Mouse (Mus musculus) CH12.LX (cell line): ENCODE results near the gene Kcna6. TPM values are rescaled to one million over a fixed set of nuclear protein-coding genes. Genes with fewer than 3 reads are reported as not detected.
A peak's percentile ranks its signal among the peaks of the same experiment; 100 is the strongest.

Experiments
- DNase-seq: peaks from one replicate; pipeline ENCODE4 v3.0.0-alpha.2; 2013; ENCODE audit errors: extremely low read depth
- H3K27ac ChIP-seq: 2 replicates; pipeline ENCODE4 v1.5.1; 2012; ENCODE audit warnings: low read depth, mild to moderate bottlenecking, control low read depth, moderate library complexity; ENCODE audit not compliant: insufficient read depth
- H3K27me3 ChIP-seq: replicated peaks from 2 replicates; pipeline ENCODE3; 2012; ENCODE audit warnings: inconsistent platforms
- H3K36me3 ChIP-seq, 2 experiments: replicated peaks in 1 of 2; 2 replicates each; pipeline versions ENCODE3 to v1.6.1; 2012; ENCODE audit warnings: inconsistent platforms in 1 of 2, low read length in 1 of 2, mild to moderate bottlenecking in 1 of 2, mixed read lengths in 1 of 2, moderate library complexity in 1 of 2; ENCODE audit not compliant: control insufficient read depth in 1 of 2, insufficient read depth in 1 of 2
- H3K4me1 ChIP-seq, 2 experiments: 2 replicates each; pipeline ENCODE4 v1.6.1; 2012; ENCODE audit warnings: inconsistent platforms in 1 of 2, moderate library complexity in 1 of 2; ENCODE audit not compliant: insufficient read depth in 2 of 2, control insufficient read depth in 1 of 2
- H3K4me2 ChIP-seq: 2 replicates; pipeline ENCODE4 v1.6.1; 2012; ENCODE audit warnings: low read depth, mild to moderate bottlenecking, control low read depth; ENCODE audit not compliant: poor library complexity, insufficient read depth, severe bottlenecking
- H3K4me3 ChIP-seq, 3 experiments: fragments of 150-350 bp in 1 of 3; sonication (generic) in 1 of 3; replicated peaks in 1 of 3; 2 replicates each; pipeline versions ENCODE3 to v1.5.1; 2011 to 2012; ENCODE audit warnings: low read depth in 2 of 3, low read length in 2 of 3, mild to moderate bottlenecking in 2 of 3, moderate library complexity in 2 of 3, control low read depth in 1 of 3, improper control_type of control experiment in 1 of 3, inconsistent platforms in 1 of 3, mixed read lengths in 1 of 3; ENCODE audit not compliant: poor library complexity in 1 of 3
- H3K79me2 ChIP-seq: replicated peaks from 2 replicates; pipeline ENCODE4 v1.6.1; 2012; ENCODE audit warnings: mild to moderate bottlenecking, moderate library complexity; ENCODE audit not compliant: control insufficient read depth, poor library complexity, insufficient read depth, severe bottlenecking; ENCODE audit errors: extremely low read depth
- H3K9ac ChIP-seq: 2 replicates; pipeline ENCODE4 v1.6.1; 2012; ENCODE audit warnings: low read depth, mild to moderate bottlenecking, control low read depth, moderate library complexity; ENCODE audit not compliant: insufficient read depth
- H3K9me3 ChIP-seq: replicated peaks from 2 replicates; pipeline ENCODE3; 2012; ENCODE audit warnings: low read length, inconsistent platforms, mixed read lengths
- CTCF ChIP-seq, 2 experiments: IDR thresholded peaks in 1 of 2; conservative IDR thresholded peaks in 1 of 2; 2 replicates each; pipeline ENCODE4 v1.5.1; 2011 to 2012; ENCODE audit warnings: low read depth in 2 of 2, low read length in 2 of 2, improper control_type of control experiment in 1 of 2, inconsistent platforms in 1 of 2, mild to moderate bottlenecking in 1 of 2, moderate library complexity in 1 of 2
- E2F4 ChIP-seq: IDR thresholded peaks from 2 replicates; pipeline ENCODE4 v1.6.1; 2011; ENCODE audit warnings: low read depth, low read length, improper control_type of control experiment; ENCODE audit not compliant: insufficient replicate concordance
- ELF1 ChIP-seq: IDR thresholded peaks from 2 replicates; pipeline ENCODE4 v1.6.1; 2014; ENCODE audit warnings: low read depth, mild to moderate bottlenecking, inconsistent platforms, low read length, improper control_type of control experiment
- EP300 ChIP-seq: IDR thresholded peaks from 2 replicates; pipeline ENCODE4 v1.6.1; 2011; ENCODE audit warnings: low read length, improper control_type of control experiment
- ETS1 ChIP-seq: conservative IDR thresholded peaks from 2 replicates; pipeline ENCODE4 v1.6.1; 2012; ENCODE audit warnings: low read depth, mild to moderate bottlenecking, inconsistent platforms, low read length, improper control_type of control experiment, moderate library complexity
- HCFC1 ChIP-seq: IDR thresholded peaks from 2 replicates; pipeline ENCODE4 v1.6.1; 2012; ENCODE audit warnings: low read depth, mild to moderate bottlenecking, inconsistent platforms, low read length, improper control_type of control experiment
- JUN ChIP-seq: IDR thresholded peaks from 2 replicates; pipeline ENCODE4 v1.6.1; 2011; ENCODE audit warnings: low read depth, mild to moderate bottlenecking, low read length, improper control_type of control experiment, moderate library complexity; ENCODE audit not compliant: insufficient read depth
- JUND ChIP-seq: conservative IDR thresholded peaks from 2 replicates; pipeline ENCODE4 v1.6.1; 2011; ENCODE audit warnings: low read depth, low read length, improper control_type of control experiment
- KAT2A ChIP-seq: IDR thresholded peaks from 2 replicates; pipeline ENCODE4 v1.6.1; 2012; ENCODE audit warnings: low read length, improper control_type of control experiment, inconsistent platforms; ENCODE audit not compliant: insufficient replicate concordance
- MAX ChIP-seq: IDR thresholded peaks from 2 replicates; pipeline ENCODE4 v1.6.1; 2011; ENCODE audit warnings: low read length, improper control_type of control experiment
- MEF2A ChIP-seq: IDR thresholded peaks from 2 replicates; pipeline ENCODE4 v1.6.1; 2014; ENCODE audit warnings: low read depth, mild to moderate bottlenecking, inconsistent platforms, low read length, improper control_type of control experiment, borderline replicate concordance
- MXI1 ChIP-seq: IDR thresholded peaks from 2 replicates; pipeline ENCODE4 v1.6.1; 2011; ENCODE audit warnings: mild to moderate bottlenecking, low read depth, low read length, improper control_type of control experiment
- NRF1 ChIP-seq: IDR thresholded peaks from 2 replicates; pipeline ENCODE4 v1.6.1; 2014; ENCODE audit warnings: low read depth, mild to moderate bottlenecking, inconsistent platforms, low read length, improper control_type of control experiment, moderate library complexity
- PAX5 ChIP-seq: IDR thresholded peaks from 2 replicates; pipeline ENCODE4 v1.6.1; 2012; ENCODE audit warnings: low read length, inconsistent platforms, mixed read lengths
- POLR2AphosphoS2 ChIP-seq: IDR thresholded peaks from 2 replicates; pipeline ENCODE4 v1.6.1; 2011; ENCODE audit warnings: low read depth, low read length, improper control_type of control experiment
- RAD21 ChIP-seq: IDR thresholded peaks from 2 replicates; pipeline ENCODE4 v1.6.1; 2011; ENCODE audit warnings: low read depth, mild to moderate bottlenecking, low read length, improper control_type of control experiment, moderate library complexity
- SIN3A ChIP-seq: IDR thresholded peaks from 2 replicates; pipeline ENCODE4 v1.6.1; 2012; ENCODE audit warnings: low read length, improper control_type of control experiment, inconsistent platforms
- SMC3 ChIP-seq: IDR thresholded peaks from 2 replicates; pipeline ENCODE4 v1.6.1; 2011; ENCODE audit warnings: low read depth, low read length, improper control_type of control experiment
- USF1 ChIP-seq: IDR thresholded peaks from 2 replicates; pipeline ENCODE4 v1.6.1; 2014; ENCODE audit warnings: low read depth, mild to moderate bottlenecking, inconsistent platforms, low read length, improper control_type of control experiment
- ZMIZ1 ChIP-seq: IDR thresholded peaks from 2 replicates; pipeline ENCODE4 v1.6.1; 2012; ENCODE audit warnings: low read depth, mild to moderate bottlenecking, inconsistent platforms, low read length, improper control_type of control experiment
- ZNF384 ChIP-seq: IDR thresholded peaks from 2 replicates; pipeline ENCODE4 v1.6.1; 2012; ENCODE audit warnings: low read depth, low read length, improper control_type of control experiment, inconsistent platforms
- dilution Hi-C: fragments of 300-500 bp; cut with MboI; formaldehyde crosslinking; loops from 2 replicates; pipeline ENCODE4 v1.14.3; 2020; ENCODE audit warnings: low sequenced_read_pairs; ENCODE audit not compliant: extremely low pct_unique_long_range_greater_than_20kb, extremely low pct_ligation_motif_present
- in situ Hi-C: fragments of 300-500 bp; cut with MboI; formaldehyde crosslinking; loops from 3 replicates; pipeline ENCODE4 v1.14.3; 2019; ENCODE audit warnings: low sequenced_read_pairs, low pct_ligation_motif_present, low pct_unique_long_range_greater_than_20kb, mixed read lengths
- polyA plus RNA-seq: library from polyadenylated mRNA; unstranded; fragments of >175 nt; gene quantifications from 2 replicates; pipeline ENCODE4 v1.2.1, GENCODE M21; 2012; ENCODE audit warnings: low read depth; ENCODE audit not compliant: insufficient read length
- total RNA-seq, 2 experiments: library from RNA; depleted of rRNA; stranded (reverse); fragments of 300-350 nt in 1 of 2; fragments of >200 nt in 1 of 2; gene quantifications; 2 replicates each; pipeline ENCODE4 v1.2.3; 2012 to 2014

Kcna6 gene
- total and polyA plus RNA-seq, 3 experiments, result not detected

DNA sequence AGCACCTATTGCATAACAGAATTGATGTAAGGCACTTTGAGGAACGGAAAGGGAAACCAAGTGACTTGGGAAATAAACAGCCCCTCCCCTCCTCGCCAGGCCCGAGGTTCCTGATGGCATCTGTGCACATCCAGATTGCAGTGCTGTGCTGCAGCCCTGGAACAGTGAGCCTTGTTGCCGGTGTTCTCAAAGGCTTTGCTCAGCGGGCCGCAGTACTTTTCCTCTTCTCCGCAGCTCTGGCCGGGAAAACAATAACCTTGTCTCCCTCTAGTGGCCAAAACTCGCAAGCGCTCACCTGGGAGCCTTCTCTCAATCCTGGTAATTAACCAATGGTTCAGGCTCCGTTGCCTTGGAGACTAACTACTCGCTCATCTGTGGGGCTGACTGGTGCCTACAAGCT, 38.4 kb downstream of the Kcna6 start:
- Histone ChIP-seq H3K4me3 (peak overlapping the region in 1 of 3 experiments; percentile 23), H3K27me3 (peaks cover 92% of the 10 kb centered on the region)
- dilution Hi-C loops, result no loop called here

GRCm38 (mm10) chr6:126701196-126701595, 39.3 kb downstream of the Kcna6 start:
- dilution Hi-C loops (no loop called here), in situ Hi-C loops (no loop called here)
- no peak for DNase-seq
- H3K27me3 ChIP-seq, result peaks cover 92% of the 10 kb centered on the region
- no peak overlapping the region for H3K27ac ChIP-seq
- peaks cover 0 to 4% of the 10 kb centered on the region in 2 experiments; a peak in 1 of 4 replicates for H3K4me1 ChIP-seq
- H3K79me2 ChIP-seq, result no peaks in the 10 kb centered on the region
- H3K4me2 ChIP-seq, result no peak overlapping the region
- no peaks in the 10 kb centered on the region for H3K9me3 ChIP-seq
- no peak for TF ChIP-seq CTCF (conservative IDR thresholded peaks at IDR 0.05 in 1 of 2, IDR thresholded peaks at IDR 0.05 in 1 of 2; ENCODE audit: low read depth in 2 of 2, low read length in 2 of 2)
- no peak for TF ChIP-seq MAX
- TF ChIP-seq ZMIZ1, result no peak
- no peak for TF ChIP-seq E2F4
- no peak for TF ChIP-seq SIN3A
- no peak for TF ChIP-seq JUND
- no peak overlapping the region for H3K4me3 ChIP-seq
- H3K9ac ChIP-seq, result no peak overlapping the region
- no peaks in the 10 kb centered on the region for H3K36me3 ChIP-seq

More for the DNA sequence above, 38.4 kb downstream of the Kcna6 start:
- TF ChIP-seq ETS1 (no peak), MXI1 (no peak), CTCF (conservative IDR thresholded peaks at IDR 0.05 in 1 of 2, IDR thresholded peaks at IDR 0.05 in 1 of 2; ENCODE audit: low read depth in 2 of 2, low read length in 2 of 2) (peak; percentile 73 to 82), KAT2A (no peak), HCFC1 (no peak), SMC3 (peak; percentile 48), ZNF384 (no peak), POLR2AphosphoS2 (no peak), PAX5 (no peak), EP300 (no peak), MEF2A (no peak), ELF1 (no peak), USF1 (no peak), RAD21 (peak; percentile 63), JUN (no peak), NRF1 (no peak), MAX (no peak)
- no peaks in the 10 kb centered on the region for H3K79me2 ChIP-seq
- H3K9ac ChIP-seq, result peak overlapping the region; percentile 15; the same call in 1 of the 2 replicates
- H3K4me2 ChIP-seq, result peak overlapping the region; percentile 74
- H3K27ac ChIP-seq, result no peak overlapping the region
- H3K9me3 ChIP-seq, result no peaks in the 10 kb centered on the region
- DNase-seq, result peak; percentile 49
- in situ Hi-C loops, result no loop called here
- no peaks in the 10 kb centered on the region for H3K36me3 ChIP-seq
- peaks cover 0 to 4% of the 10 kb centered on the region in 2 experiments; a peak in 1 of 4 replicates for H3K4me1 ChIP-seq
